Mouse (Mus musculus): ENCODE data around the gene Pappa2. TPM values are rescaled to one million over a fixed set of nuclear protein-coding genes. Genes with fewer than 3 reads are reported as not detected.
A peak's percentile ranks its signal among the peaks of the same experiment; 100 is the strongest.

Pappa2 gene
- polyA plus RNA-seq, 1 experiment from 2014 or later, result 2.7 TPM

GRCm38 (mm10) chr1:158765842-158766241 is 214.4 kb downstream of the Pappa2 start:
- H3K27ac ChIP-seq (ENCODE audit: low read depth), result no peak overlapping the region
- ATAC-seq (ENCODE audit: insufficient read depth) (no peak), DNase-seq (no peak)
- no peaks in the 10 kb centered on the region for H3K4me1 ChIP-seq (ENCODE audit: insufficient read depth)
- no peak overlapping the region for H3K9ac ChIP-seq
- TF ChIP-seq CTCF (IDR thresholded peaks at IDR 0.05; ENCODE audit: low read depth), result no peak
- no peak overlapping the region for H3K4me2 ChIP-seq
- H3K9me3 ChIP-seq (ENCODE audit: low read depth, low read length), result no peaks in the 10 kb centered on the region
- H3K4me3 ChIP-seq (ENCODE audit: low read depth, low read length), result no peak overlapping the region
- H3K27me3 ChIP-seq (ENCODE audit: insufficient read depth, low read length), result no peaks in the 10 kb centered on the region
- WGBS, result 25% methylated on average over 2 of the region's 2 CpGs
- H3K36me3 ChIP-seq (ENCODE audit: insufficient read depth), result no peaks in the 10 kb centered on the region

- Histone ChIP-seq H3K36me3 (ENCODE audit: insufficient read depth) (no peaks in the 10 kb centered on the region), H3K9me3 (ENCODE audit: low read depth, low read length) (no peaks in the 10 kb centered on the region), H3K4me2 (no peak overlapping the region), H3K27ac (ENCODE audit: low read depth) (no peak overlapping the region), H3K4me1 (ENCODE audit: insufficient read depth) (no peaks in the 10 kb centered on the region), H3K27me3 (ENCODE audit: insufficient read depth, low read length) (no peaks in the 10 kb centered on the region), H3K9ac (no peak overlapping the region), H3K4me3 (ENCODE audit: low read depth, low read length) (no peak overlapping the region)
- DNase-seq (no peak), ATAC-seq (ENCODE audit: insufficient read depth) (no peak)
- TF ChIP-seq CTCF (IDR thresholded peaks at IDR 0.05; ENCODE audit: low read depth), result no peak
- WGBS, result 62% methylated on average over 6 of the region's 6 CpGs
These were observed 215.6 kb downstream of the Pappa2 start for GRCm38 (mm10) chr1:158764727-158765126.

- H3K27me3 ChIP-seq (ENCODE audit: insufficient read depth, low read length), result no peaks in the 10 kb centered on the region
- DNase-seq (no peak), ATAC-seq (ENCODE audit: insufficient read depth) (no peak)
- H3K4me1 ChIP-seq (ENCODE audit: insufficient read depth), result no peaks in the 10 kb centered on the region
- H3K9ac ChIP-seq, result no peak overlapping the region
- no peaks in the 10 kb centered on the region for H3K36me3 ChIP-seq (ENCODE audit: insufficient read depth)
- H3K9me3 ChIP-seq (ENCODE audit: low read depth, low read length), result no peaks in the 10 kb centered on the region
- H3K4me2 ChIP-seq, result no peak overlapping the region
- H3K27ac ChIP-seq (ENCODE audit: low read depth), result no peak overlapping the region
- TF ChIP-seq CTCF (IDR thresholded peaks at IDR 0.05; ENCODE audit: low read depth), result no peak
- no peak overlapping the region for H3K4me3 ChIP-seq (ENCODE audit: low read depth, low read length)
These were observed 216.1 kb downstream of the Pappa2 start for GRCm38 (mm10) chr1:158764211-158764610.

- peak; percentile 83 for ATAC-seq (ENCODE audit: insufficient read depth)
These were observed 231.8 kb downstream of the Pappa2 start for GRCm38 (mm10) chr1:158748356-158749096.

GRCm38 (mm10) chr1:158741449-158741848 is 238.8 kb downstream of the Pappa2 start:
- no peak for TF ChIP-seq CTCF (IDR thresholded peaks at IDR 0.05; ENCODE audit: low read depth)
- no peaks in the 10 kb centered on the region for H3K9me3 ChIP-seq (ENCODE audit: low read depth, low read length)
- WGBS, result 60% methylated on average over 5 of the region's 5 CpGs
- DNase-seq (no peak), ATAC-seq (ENCODE audit: insufficient read depth) (no peak)
- H3K4me3 ChIP-seq (ENCODE audit: low read depth, low read length), result no peak overlapping the region
- no peaks in the 10 kb centered on the region for H3K27me3 ChIP-seq (ENCODE audit: insufficient read depth, low read length)
- no peak overlapping the region for H3K4me2 ChIP-seq
- no peaks in the 10 kb centered on the region for H3K4me1 ChIP-seq (ENCODE audit: insufficient read depth)
- no peaks in the 10 kb centered on the region for H3K36me3 ChIP-seq (ENCODE audit: insufficient read depth)
- no peak overlapping the region for H3K9ac ChIP-seq
- no peak overlapping the region for H3K27ac ChIP-seq (ENCODE audit: low read depth)

More at GRCm38 (mm10) chr1:158748356-158749096, 231.8 kb downstream of the Pappa2 start:
- DNase-seq, result peak; percentile 53
- Histone ChIP-seq H3K4me2 (no peak overlapping the region), H3K36me3 (ENCODE audit: insufficient read depth) (no peaks in the 10 kb centered on the region), H3K9ac (no peak overlapping the region), H3K4me1 (ENCODE audit: insufficient read depth) (no peaks in the 10 kb centered on the region), H3K27me3 (ENCODE audit: insufficient read depth, low read length) (no peaks in the 10 kb centered on the region), H3K27ac (ENCODE audit: low read depth) (no peak overlapping the region), H3K9me3 (ENCODE audit: low read depth, low read length) (no peaks in the 10 kb centered on the region), H3K4me3 (ENCODE audit: low read depth, low read length) (no peak overlapping the region)
- no peak for TF ChIP-seq CTCF (IDR thresholded peaks at IDR 0.05; ENCODE audit: low read depth)
- WGBS, result 47% methylated on average over 10 of the region's 10 CpGs

GRCm38 (mm10) chr1:158740949-158741348 is 239.3 kb downstream of the Pappa2 start:
- Histone ChIP-seq H3K4me2 (no peak overlapping the region), H3K9ac (no peak overlapping the region), H3K36me3 (ENCODE audit: insufficient read depth) (no peaks in the 10 kb centered on the region), H3K27ac (ENCODE audit: low read depth) (no peak overlapping the region), H3K4me1 (ENCODE audit: insufficient read depth) (no peaks in the 10 kb centered on the region), H3K9me3 (ENCODE audit: low read depth, low read length) (no peaks in the 10 kb centered on the region), H3K4me3 (ENCODE audit: low read depth, low read length) (no peak overlapping the region), H3K27me3 (ENCODE audit: insufficient read depth, low read length) (no peaks in the 10 kb centered on the region)
- no peak for TF ChIP-seq CTCF (IDR thresholded peaks at IDR 0.05; ENCODE audit: low read depth)
- DNase-seq, result no peak
- 91% methylated on average over 5 of the region's 5 CpGs for WGBS
- ATAC-seq (ENCODE audit: insufficient read depth), result no peak

GRCm38 (mm10) chr1:158740161-158740766 is 240.0 kb downstream of the Pappa2 start:
- ATAC-seq (ENCODE audit: insufficient read depth) (no peak), DNase-seq (no peak)
- no peaks in the 10 kb centered on the region for H3K4me1 ChIP-seq (ENCODE audit: insufficient read depth)
- H3K36me3 ChIP-seq (ENCODE audit: insufficient read depth), result no peaks in the 10 kb centered on the region
- no peak for TF ChIP-seq CTCF (IDR thresholded peaks at IDR 0.05; ENCODE audit: low read depth)
- H3K27ac ChIP-seq (ENCODE audit: low read depth), result no peak overlapping the region
- H3K4me3 ChIP-seq (ENCODE audit: low read depth, low read length), result no peak overlapping the region
- no peak overlapping the region for H3K9ac ChIP-seq
- 61% methylated on average over 6 of the region's 6 CpGs for WGBS
- no peaks in the 10 kb centered on the region for H3K9me3 ChIP-seq (ENCODE audit: low read depth, low read length)
- H3K27me3 ChIP-seq (ENCODE audit: insufficient read depth, low read length), result no peaks in the 10 kb centered on the region
- H3K4me2 ChIP-seq, result no peak overlapping the region

Data from lung, embryonic 14.5 days (tissue).